Mouse (Mus musculus) intestine, embryonic 15.5 days (tissue): ENCODE results near the gene Ehd1. TPM values are rescaled to one million over a fixed set of nuclear protein-coding genes. Genes with fewer than 3 reads are reported as not detected.
"Not testable (repeated sequence)": the region's sequence is repeated elsewhere in the genome, so short reads cannot be mapped to it uniquely, and the experiment has no call there.

Source experiments
- ATAC-seq: fragments of 200-750 bp; cut with Nextera tagmentation; 2 replicates; pipeline ENCODE4 v1.8.0; 2017; ENCODE audit warnings: moderate TSS enrichment, moderate library complexity
- H3K27ac ChIP-seq: fragments of 300-500 bp; sonication (generic); 2 replicates; pipeline ENCODE4 v1.5.1; 2015; ENCODE audit warnings: mild to moderate bottlenecking, inconsistent platforms
- H3K27me3 ChIP-seq: fragments of 300-500 bp; sonication (generic); replicated peaks from 2 replicates; pipeline ENCODE4 v1.6.1; 2015; ENCODE audit warnings: inconsistent platforms
- H3K36me3 ChIP-seq: fragments of 300-500 bp; sonication (generic); 2 replicates; pipeline ENCODE4 v1.6.1; 2015; ENCODE audit warnings: inconsistent platforms
- H3K4me1 ChIP-seq: fragments of 300-500 bp; sonication (generic); replicated peaks from 2 replicates; pipeline ENCODE4 v1.6.1; 2015; ENCODE audit warnings: inconsistent platforms
- H3K4me2 ChIP-seq: fragments of 300-500 bp; sonication (generic); replicated peaks from 2 replicates; pipeline ENCODE4 v1.6.1; 2015; ENCODE audit warnings: mild to moderate bottlenecking, inconsistent platforms
- H3K4me3 ChIP-seq: fragments of 300-500 bp; sonication (generic); replicated peaks from 2 replicates; pipeline ENCODE4 v1.5.1; 2015; ENCODE audit warnings: inconsistent platforms
- H3K9ac ChIP-seq: fragments of 300-500 bp; sonication (generic); 2 replicates; pipeline ENCODE4 v1.6.1; 2015; ENCODE audit warnings: inconsistent platforms
- H3K9me3 ChIP-seq: fragments of 300-500 bp; sonication (generic); 2 replicates; pipeline ENCODE4 v1.6.1; 2016; ENCODE audit warnings: inconsistent platforms
- WGBS: fragments of 180-500 bp; shearing (Covaris S2); methylation state at CpG from one replicate; pipeline ENCODE4 v1.1.7; 2015; 5-methylcytosine and 5-hydroxymethylcytosine counted together
- polyA plus RNA-seq: library from polyadenylated mRNA; unstranded; fragments of >200 nt; fragmentation: Nextera tagmentation; extraction: Ambion mirVana; gene quantifications from 2 replicates; pipeline ENCODE4 v1.2.1, GENCODE M21; 2015

Gene Ehd1
- polyA plus RNA-seq, 1 experiment from 2014 or later: 88.8 TPM

DNA sequence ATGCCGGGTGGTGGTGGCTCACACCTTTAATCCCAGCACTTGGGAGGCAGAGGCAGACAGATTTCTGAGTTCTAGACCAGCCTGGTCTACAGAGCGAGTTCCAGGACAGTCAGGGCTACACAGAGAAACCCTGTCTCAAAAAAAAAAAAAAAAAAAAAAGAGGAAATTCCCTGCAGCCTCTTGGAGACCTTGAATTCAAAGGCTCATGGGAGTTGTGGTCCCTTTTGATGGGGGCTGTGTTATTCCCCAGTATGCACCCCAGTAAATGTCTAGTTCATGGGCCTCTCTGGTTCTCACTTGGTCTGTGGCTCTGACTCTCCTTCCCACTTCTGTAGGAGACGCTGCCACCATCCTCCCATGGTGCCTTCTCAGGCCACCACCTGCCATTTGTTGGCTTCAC lies 35.3 kb downstream of the Ehd1 start:
- not testable (repeated sequence) for H3K27ac ChIP-seq, H3K4me3 ChIP-seq, H3K9me3 ChIP-seq, H3K9ac ChIP-seq, H3K4me2 ChIP-seq, ATAC-seq, H3K27me3 ChIP-seq
- 94% methylated on average over 3 of the region's 3 CpGs for WGBS
- Histone ChIP-seq H3K36me3 (peaks cover 36% of the 10 kb centered on the region), H3K4me1 (peaks cover 11% of the 10 kb centered on the region; the same call in 1 of the 2 replicates)

GRCm38 (mm10) chr19:6313796-6314195 lies 37.3 kb downstream of the Ehd1 start:
- no peak for ATAC-seq
- Histone ChIP-seq H3K9ac (no peak overlapping the region), H3K27me3 (no peaks in the 10 kb centered on the region), H3K36me3 (peaks cover 48% of the 10 kb centered on the region), H3K9me3 (no peaks in the 10 kb centered on the region), H3K4me2 (no peak overlapping the region), H3K4me3 (no peak overlapping the region), H3K27ac (no peak overlapping the region), H3K4me1 (peaks cover 1% of the 10 kb centered on the region; the same call in 1 of the 2 replicates)
- WGBS: 91% methylated on average over 8 of the region's 8 CpGs

DNA sequence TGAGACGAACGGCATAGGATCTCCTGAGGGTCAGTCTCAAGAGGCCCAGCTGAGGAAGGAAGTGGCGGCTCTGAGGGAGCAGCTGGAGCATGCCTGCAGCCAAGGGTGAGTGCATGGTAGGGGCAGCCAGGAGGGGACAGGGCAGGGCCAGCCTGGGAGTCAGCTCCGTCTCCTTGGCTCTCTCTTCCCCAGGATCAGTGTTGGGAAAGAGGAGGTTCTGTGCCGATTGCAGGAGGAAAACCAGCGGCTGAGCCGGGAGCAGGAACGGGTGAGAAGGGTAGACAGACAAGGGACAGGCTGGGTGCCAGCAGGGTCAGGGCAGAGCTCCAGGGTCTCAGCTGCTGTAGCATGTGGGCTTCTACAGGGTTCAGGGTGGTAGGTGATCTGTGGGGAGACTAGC lies 38.0 kb downstream of the Ehd1 start:
- H3K36me3 ChIP-seq: peaks cover 48% of the 10 kb centered on the region
- H3K4me2 ChIP-seq: no peak overlapping the region
- H3K4me1 ChIP-seq: no peaks in the 10 kb centered on the region
- H3K27me3 ChIP-seq: no peaks in the 10 kb centered on the region
- WGBS: 78% methylated on average over 8 of the region's 8 CpGs
- no peak overlapping the region for H3K27ac ChIP-seq
- no peak overlapping the region for H3K9ac ChIP-seq
- H3K9me3 ChIP-seq: no peaks in the 10 kb centered on the region
- ATAC-seq: no peak
- H3K4me3 ChIP-seq: no peak overlapping the region

GRCm38 (mm10) chr19:6315573-6315972 lies 39.0 kb downstream of the Ehd1 start:
- WGBS: 75% methylated on average over 14 of the region's 14 CpGs
- Histone ChIP-seq H3K27me3 (no peaks in the 10 kb centered on the region), H3K27ac (no peak overlapping the region), H3K9me3 (no peaks in the 10 kb centered on the region), H3K4me3 (no peak overlapping the region), H3K9ac (no peak overlapping the region), H3K4me2 (no peak overlapping the region), H3K36me3 (peaks cover 51% of the 10 kb centered on the region), H3K4me1 (no peaks in the 10 kb centered on the region)
- ATAC-seq: no peak

GRCm38 (mm10) chr19:6318145-6318544 lies 41.6 kb downstream of the Ehd1 start:
- peaks cover 58% of the 10 kb centered on the region for H3K36me3 ChIP-seq

GRCm38 (mm10) chr19:6321358-6321757 lies 44.8 kb downstream of the Ehd1 start:
- Histone ChIP-seq H3K4me1 (0 out of 2 replicates have a peak, but pooled peaks cover 3% of the 10 kb centered on the region), H3K27me3 (no peaks in the 10 kb centered on the region), H3K27ac (no peak overlapping the region), H3K9ac (no peak overlapping the region; the same call in 1 of the 2 replicates), H3K4me3 (no peak overlapping the region), H3K4me2 (no peak overlapping the region), H3K36me3 (peaks cover 35% of the 10 kb centered on the region), H3K9me3 (no peaks in the 10 kb centered on the region)
- 59% methylated on average over 8 of the region's 8 CpGs for WGBS
- ATAC-seq: peak; percentile 29; the same call in 1 of the 2 replicates

More at GRCm38 (mm10) chr19:6318145-6318544, 41.6 kb downstream of the Ehd1 start:
- H3K4me1 ChIP-seq: 0 out of 2 replicates have a peak, but pooled peaks cover 3% of the 10 kb centered on the region
- H3K27ac ChIP-seq: no peak overlapping the region
- no peaks in the 10 kb centered on the region for H3K9me3 ChIP-seq
- no peak overlapping the region for H3K4me3 ChIP-seq
- no peaks in the 10 kb centered on the region for H3K27me3 ChIP-seq
- H3K9ac ChIP-seq: no peak overlapping the region
- 89% methylated on average over 12 of the region's 12 CpGs for WGBS
- no peak for ATAC-seq
- H3K4me2 ChIP-seq: no peak overlapping the region

GRCm38 (mm10) chr19:6321786-6322621 lies 45.5 kb downstream of the Ehd1 start:
- Histone ChIP-seq H3K4me1 (0 out of 2 replicates have a peak, but pooled peaks cover 3% of the 10 kb centered on the region), H3K9ac (no peak overlapping the region), H3K27ac (no peak overlapping the region), H3K36me3 (peaks cover 32% of the 10 kb centered on the region), H3K4me2 (0 out of 2 replicates have a peak overlapping the region, but pooled peaks have one; percentile 2), H3K27me3 (no peaks in the 10 kb centered on the region), H3K9me3 (no peaks in the 10 kb centered on the region), H3K4me3 (no peak overlapping the region)
- WGBS: 69% methylated on average over 33 of the region's 33 CpGs
- ATAC-seq: peak; percentile 75

GRCm38 (mm10) chr19:6324751-6325150 lies 48.2 kb downstream of the Ehd1 start:
- 80% methylated on average over 9 of the region's 9 CpGs for WGBS
- H3K9me3 ChIP-seq: no peaks in the 10 kb centered on the region
- H3K36me3 ChIP-seq: peaks cover 20% of the 10 kb centered on the region
- H3K4me1 ChIP-seq: 0 out of 2 replicates have a peak, but pooled peaks cover 3% of the 10 kb centered on the region
- no peak for ATAC-seq
- no peak overlapping the region for H3K4me2 ChIP-seq
- no peak overlapping the region for H3K9ac ChIP-seq
- no peak overlapping the region for H3K27ac ChIP-seq
- no peak overlapping the region for H3K4me3 ChIP-seq
- no peaks in the 10 kb centered on the region for H3K27me3 ChIP-seq

- no peak for ATAC-seq
- H3K9me3 ChIP-seq: no peaks in the 10 kb centered on the region
- H3K27ac ChIP-seq: no peak overlapping the region
- H3K4me1 ChIP-seq: peaks cover 15% of the 10 kb centered on the region
- H3K36me3 ChIP-seq: no peaks in the 10 kb centered on the region
- no peaks in the 10 kb centered on the region for H3K27me3 ChIP-seq
- 0 out of 2 replicates have a peak overlapping the region, but pooled peaks have one; percentile 21 for H3K9ac ChIP-seq
- WGBS: 61% methylated on average over 5 of the region's 5 CpGs
- no peak overlapping the region for H3K4me3 ChIP-seq
- H3K4me2 ChIP-seq: peak overlapping the region; percentile 46
Measured at GRCm38 (mm10) chr19:6331178-6331577, 54.7 kb downstream of the Ehd1 start.

GRCm38 (mm10) chr19:6331719-6332516 lies 55.4 kb downstream of the Ehd1 start:
- no peak overlapping the region for H3K27ac ChIP-seq
- peak overlapping the region; percentile 46 for H3K4me2 ChIP-seq
- H3K4me3 ChIP-seq: no peak overlapping the region
- no peaks in the 10 kb centered on the region for H3K27me3 ChIP-seq
- 0 out of 2 replicates have a peak, but pooled peaks cover under 1% of the 10 kb centered on the region for H3K36me3 ChIP-seq
- H3K9ac ChIP-seq: peak overlapping the region; percentile 34
- H3K4me1 ChIP-seq: peaks cover 23% of the 10 kb centered on the region
- WGBS: 22% methylated on average over 13 of the region's 13 CpGs
- H3K9me3 ChIP-seq: no peaks in the 10 kb centered on the region
- ATAC-seq: no peak

GRCm38 (mm10) chr19:6333761-6334595 lies 57.5 kb downstream of the Ehd1 start:
- H3K27ac ChIP-seq: peak overlapping the region; percentile 80
- peak; percentile 26 for ATAC-seq
- no peaks in the 10 kb centered on the region for H3K27me3 ChIP-seq
- peak overlapping the region; percentile 89; the same call in 1 of the 2 replicates for H3K4me3 ChIP-seq
- H3K4me2 ChIP-seq: peak overlapping the region; percentile 76
- H3K36me3 ChIP-seq: peaks cover 20% of the 10 kb centered on the region
- H3K9ac ChIP-seq: peak overlapping the region; percentile 27
- WGBS: 55% methylated on average over 9 of the region's 9 CpGs
- no peaks in the 10 kb centered on the region for H3K9me3 ChIP-seq
- H3K4me1 ChIP-seq: peaks cover 27% of the 10 kb centered on the region
